Mouse (Mus musculus) G1E (cell line): ENCODE results near the gene Schip1.

ENCODE experiments used
- CTCF ChIP-seq: IDR thresholded peaks from 2 replicates; pipeline ENCODE4 v1.5.1; 2012; ENCODE audit warnings: low read depth, low read length, inconsistent platforms, mixed read lengths
- GATA1 ChIP-seq: IDR thresholded peaks from 2 replicates; pipeline ENCODE4 v1.6.1; 2012; ENCODE audit warnings: borderline replicate concordance, low read length, inconsistent platforms, mixed read lengths
- TAL1 ChIP-seq: conservative IDR thresholded peaks from 2 replicates; pipeline ENCODE4 v1.6.1; 2012; ENCODE audit warnings: low read depth, low read length, inconsistent platforms, mixed read lengths

DNA sequence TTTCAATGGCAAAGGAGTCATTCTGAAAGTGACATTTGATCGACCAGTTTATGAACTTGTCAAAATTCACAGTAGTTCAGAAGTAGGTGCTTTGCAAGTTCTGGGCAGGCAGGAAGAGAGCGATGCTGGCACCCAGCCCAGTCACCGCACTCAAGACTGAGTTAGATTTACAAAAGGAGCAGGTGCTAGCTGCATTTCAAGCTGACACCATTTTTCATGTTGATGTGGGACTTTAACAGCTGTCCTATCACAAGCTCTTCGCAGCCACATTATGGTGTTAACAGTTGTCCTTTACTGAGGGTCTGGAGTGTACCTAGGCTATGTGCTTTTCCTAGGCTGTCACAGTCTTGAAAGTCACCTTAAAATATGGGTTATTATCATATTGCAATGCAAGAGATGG is 181.6 kb downstream of the Schip1 start:
- no peak for TF ChIP-seq CTCF
- no peak for TF ChIP-seq GATA1
- TF ChIP-seq TAL1: no peak
